Mouse (Mus musculus): Measurements from ENCODE around the gene Jag1.

- no peak for TF ChIP-seq CTCF (conservative IDR thresholded peaks at IDR 0.05; ENCODE audit: insufficient read depth, insufficient read length, low read depth, low read length)
- TF ChIP-seq POLR2A (IDR thresholded peaks at IDR 0.05; ENCODE audit: low read depth, low read length) = no peak
Measured at GRCm38 (mm10) chr2:137153172-137153667, 36.8 kb upstream of the Jag1 start.

All from kidney, adult 2 months (tissue).